13 mouse cellular contexts compared by ENCODE assay signal in genomic region chr14:93067411-93068336, GRCm38 (mm10).
DNase-seq lines count a peak whose midpoint lies in the region; ATAC-seq and TF ChIP-seq lines count a peak whose summit lies in the region.
"Had no signal": no experiment of that assay in that cellular context is flagged by ENCODE, and none has a peak within 500 bp of the region (broad histone marks: within the 10 kb centered on the region; RNA-seq: fewer than 3 reads in every experiment).

No protein-coding gene starts in this region.

- no peak for TF ChIP-seq EP300 in lung, postnatal 0 days (IDR thresholded peaks at IDR 0.05)

- no peak for DNase-seq in lung, postnatal 0 days (ENCODE audit: low spot score)
- no peak for DNase-seq in lung, adult 2 months
- peak; percentile 55 for DNase-seq in hindbrain, postnatal 0 days (ENCODE audit: low spot score)
- DNase-seq in thymus, postnatal 25 days = no peak
- DNase-seq in adrenal gland, postnatal 25 days = no peak
- DNase-seq in adrenal gland, adult 8-10 months = no peak
- DNase-seq: adrenal gland, postnatal 36 days; thymus, postnatal 4 days had no signal

- no peak overlapping the region for H3K4me2 ChIP-seq in lung, postnatal 0 days (replicated peaks; ENCODE audit: low read depth, low read length)
- H3K4me2 ChIP-seq in embryonic facial prominence, embryonic 15.5 days (replicated peaks) = no peak overlapping the region
- peak overlapping the region; percentile 40 for H3K4me2 ChIP-seq in hindbrain, postnatal 0 days (ENCODE audit: low read depth, low read length)
- H3K4me2 ChIP-seq: limb, embryonic 15.5 days had no signal

- H3K4me3 ChIP-seq in lung, postnatal 0 days (ENCODE audit: low read depth, low read length) = no peak overlapping the region
- no peak overlapping the region for H3K4me3 ChIP-seq in lung, adult 2 months (replicated peaks; ENCODE audit: extremely low read depth, low read depth, low read length)
- H3K4me3 ChIP-seq in embryonic facial prominence, embryonic 15.5 days (replicated peaks) = no peak overlapping the region
- no peak overlapping the region for H3K4me3 ChIP-seq in hindbrain, postnatal 0 days (ENCODE audit: low read length)
- H3K4me3 ChIP-seq: erythroblast, embryonic 14.5 days; limb, embryonic 15.5 days had no signal

- H3K36me3 ChIP-seq in lung, postnatal 0 days (ENCODE audit: insufficient read depth, low read length) = no peaks in the 10 kb centered on the region
- no peaks in the 10 kb centered on the region for H3K36me3 ChIP-seq in embryonic facial prominence, embryonic 15.5 days
- H3K36me3 ChIP-seq in hindbrain, postnatal 0 days (ENCODE audit: insufficient read depth, low read length) = no peaks in the 10 kb centered on the region
- H3K36me3 ChIP-seq: G1E; limb, embryonic 15.5 days had no signal

- H3K9ac ChIP-seq in lung, postnatal 0 days (replicated peaks; ENCODE audit: low read depth) = no peak overlapping the region
- no peak overlapping the region for H3K9ac ChIP-seq in embryonic facial prominence, embryonic 15.5 days
- H3K9ac ChIP-seq in hindbrain, postnatal 0 days (replicated peaks; ENCODE audit: low read length) = no peak overlapping the region
- H3K9ac ChIP-seq: limb, embryonic 15.5 days had no signal

- no peaks in the 10 kb centered on the region for H3K9me3 ChIP-seq in lung, postnatal 0 days (ENCODE audit: low read length)
- H3K9me3 ChIP-seq in embryonic facial prominence, embryonic 15.5 days (replicated peaks) = no peaks in the 10 kb centered on the region
- H3K9me3 ChIP-seq in hindbrain, postnatal 0 days (ENCODE audit: low read length) = no peaks in the 10 kb centered on the region
- H3K9me3 ChIP-seq: limb, embryonic 15.5 days had no signal

- H3K27ac ChIP-seq in lung, postnatal 0 days (ENCODE audit: low read length) = no peak overlapping the region
- peak overlapping the region; percentile 36; the same call in 1 of the 2 replicates for H3K27ac ChIP-seq in embryonic facial prominence, embryonic 15.5 days (replicated peaks)
- peak overlapping the region; percentile 56; the same call in 1 of the 2 replicates for H3K27ac ChIP-seq in hindbrain, postnatal 0 days
- H3K27ac ChIP-seq: kidney, postnatal 0 days; limb, embryonic 15.5 days had no signal

- ATAC-seq in lung, postnatal 0 days = peak; percentile 44
- ATAC-seq in embryonic facial prominence, embryonic 15.5 days (ENCODE audit: insufficient number of reproducible peaks, low FRiP score, low TSS enrichment, low read depth) = no peak; the same call in 1 of the 2 replicates
- peak; percentile 63 for ATAC-seq in hindbrain, postnatal 0 days

- no peaks in the 10 kb centered on the region for H3K27me3 ChIP-seq in lung, postnatal 0 days (replicated peaks; ENCODE audit: insufficient read depth, low read length)
- H3K27me3 ChIP-seq in embryonic facial prominence, embryonic 15.5 days = no peaks in the 10 kb centered on the region
- H3K27me3 ChIP-seq in hindbrain, postnatal 0 days (ENCODE audit: insufficient read depth, low read length) = no peaks in the 10 kb centered on the region
- H3K27me3 ChIP-seq: limb, embryonic 15.5 days had no signal

- no peak for TF ChIP-seq POLR2A in lung, adult 2 months (IDR thresholded peaks at IDR 0.05; ENCODE audit: borderline replicate concordance, extremely low read depth, low read depth, low read length)

- 27% methylated on average over 5 of the region's 5 CpGs for WGBS in lung, postnatal 0 days
- 41% methylated on average over 5 of the region's 5 CpGs for WGBS in lung, adult 2 months
- 52% methylated on average over 5 of the region's 5 CpGs for WGBS in embryonic facial prominence, embryonic 15.5 days
- WGBS in hindbrain, postnatal 0 days = 15% methylated on average over 5 of the region's 5 CpGs

- no peaks in the 10 kb centered on the region for H3K4me1 ChIP-seq in lung, postnatal 0 days (ENCODE audit: insufficient read depth, low read depth, low read length)
- no peaks in the 10 kb centered on the region for H3K4me1 ChIP-seq in lung, adult 2 months (ENCODE audit: control insufficient read depth, insufficient read depth, low read length)
- H3K4me1 ChIP-seq in embryonic facial prominence, embryonic 15.5 days = peaks cover 11% of the 10 kb centered on the region; the same call in 1 of the 2 replicates
- peaks cover 5% of the 10 kb centered on the region; the same call in 1 of the 2 replicates for H3K4me1 ChIP-seq in hindbrain, postnatal 0 days (ENCODE audit: insufficient read depth, low read length)
- H3K4me1 ChIP-seq: limb, embryonic 15.5 days had no signal

- TF ChIP-seq CTCF in lung, postnatal 0 days (IDR thresholded peaks at IDR 0.05) = no peak
- no peak for TF ChIP-seq CTCF in lung, adult 2 months (IDR thresholded peaks at IDR 0.05; ENCODE audit: insufficient read depth, low read length)
- no peak for TF ChIP-seq CTCF in hindbrain, postnatal 0 days (IDR thresholded peaks at IDR 0.05; ENCODE audit: low read depth)
